Mouse (Mus musculus) kidney, adult 2 months (tissue): ENCODE results near the gene Apoc2.

Experiments used
- CTCF ChIP-seq: fragments of 200-500 bp; conservative IDR thresholded peaks from 2 replicates; pipeline ENCODE4 v1.5.1; 2011; ENCODE audit warnings: low read depth, mild to moderate bottlenecking, control low read depth, low read length, moderate library complexity, mixed read lengths; ENCODE audit not compliant: insufficient read depth, insufficient read length
- POLR2A ChIP-seq: fragments of 200-500 bp; IDR thresholded peaks from one replicate; pipeline ENCODE4 v1.6.1; 2011; ENCODE audit warnings: low read depth, low read length, control low read depth

DNA sequence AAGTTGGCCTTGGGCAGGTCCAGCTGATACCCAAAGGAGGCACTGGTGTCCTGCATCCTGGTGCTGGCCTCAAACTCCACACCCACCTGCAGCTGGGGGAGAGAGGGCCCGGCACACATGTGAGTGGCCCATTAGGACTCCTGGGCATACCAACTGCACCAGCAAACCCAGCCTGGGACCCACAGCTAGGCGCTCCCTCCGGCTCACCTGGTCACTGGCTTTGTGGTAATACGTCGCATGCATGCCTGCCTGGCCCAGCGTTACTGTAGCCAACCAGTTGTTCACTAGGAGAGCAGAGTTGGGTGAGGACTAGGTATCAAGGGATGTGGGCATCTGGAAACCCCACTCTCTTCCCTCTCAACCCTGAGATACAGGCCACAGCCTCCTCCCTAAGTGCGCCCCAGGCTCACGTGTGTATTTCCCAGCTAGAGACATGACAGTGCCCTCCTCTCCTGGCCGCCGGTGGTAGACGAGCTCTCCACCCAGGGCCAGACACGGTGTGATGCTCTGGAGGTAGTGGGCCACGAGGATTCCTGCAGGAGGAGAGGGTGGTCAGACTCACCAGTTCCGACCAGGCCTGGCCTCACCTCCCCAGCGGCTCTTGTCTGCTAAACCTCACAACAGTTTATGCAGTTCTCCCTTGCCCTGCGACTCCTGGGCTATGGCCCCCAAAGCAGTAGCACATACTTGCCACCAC is 25.3 kb upstream of the Apoc2 start:
- no peak for TF ChIP-seq CTCF
- TF ChIP-seq POLR2A = no peak
